Mouse (Mus musculus) adrenal gland, adult 2 months (tissue): ENCODE results near the gene Slc10a1. TPM values are rescaled to one million over a fixed set of nuclear protein-coding genes. Genes with fewer than 3 reads are reported as not detected.

Source experiments
- DNase-seq: peaks from one replicate; pipeline ENCODE4 v3.0.0; 2021
- long read RNA-seq: library from polyadenylated mRNA; stranded (forward); transcript quantifications from one replicate; pipeline ENCODE4 v2.0.0, GENCODE M21; 2021
- polyA plus RNA-seq: library from polyadenylated mRNA; depleted of rRNA; stranded (reverse); fragments of >200 nt; gene quantifications from 2 replicates; pipeline ENCODE4 v1.2.3, GENCODE M21; 2012; rRNA removed
- total RNA-seq, 2 experiments: library from RNA; stranded (reverse); gene quantifications; 2 replicates each; pipeline ENCODE4 v1.2.3; 2021

Gene Slc10a1
- total RNA-seq, result 1 to 10 TPM in 1 of 2 experiments, not detected in 1; 2.3 TPM
- 0.67 TPM in 1 of 2 replicates, not detected in the other for polyA plus RNA-seq
- long read RNA-seq, result 0 reads

GRCm38 (mm10) chr12:80968605-80969004 is at the start of gene Slc10a1:
Slc10a1 (minus strand) TSS chr12:80968705.
- no peak for DNase-seq

- no peak for DNase-seq
These were observed 49.1 kb upstream of the Slc10a1 start for GRCm38 (mm10) chr12:81017624-81018023.

- peak; percentile 85 for DNase-seq
These were observed 45.0 kb upstream of the Slc10a1 start for GRCm38 (mm10) chr12:81013496-81013895.

GRCm38 (mm10) chr12:81011994-81012393 is 43.5 kb upstream of the Slc10a1 start:
- no peak for DNase-seq

- no peak for DNase-seq
These were observed 41.3 kb upstream of the Slc10a1 start for GRCm38 (mm10) chr12:81009813-81010212.

- peak; percentile 0 for DNase-seq
These were observed 34.5 kb upstream of the Slc10a1 start for GRCm38 (mm10) chr12:81002841-81003635.

- no peak for DNase-seq
These were observed 32.4 kb upstream of the Slc10a1 start for GRCm38 (mm10) chr12:81000924-81001323.

- peak; percentile 3 for DNase-seq
These were observed 30.2 kb upstream of the Slc10a1 start for GRCm38 (mm10) chr12:80998528-80999221.

- DNase-seq, result no peak
These were observed 29.1 kb upstream of the Slc10a1 start for GRCm38 (mm10) chr12:80997652-80998051.

GRCm38 (mm10) chr12:80995326-80995725 is 26.8 kb upstream of the Slc10a1 start:
- no peak for DNase-seq

- no peak for DNase-seq
These were observed 25.3 kb upstream of the Slc10a1 start for GRCm38 (mm10) chr12:80993773-80994172.

GRCm38 (mm10) chr12:80992540-80993122 is 24.1 kb upstream of the Slc10a1 start:
- DNase-seq, result peak; percentile 63

- DNase-seq, result no peak
These were observed 23.3 kb upstream of the Slc10a1 start for GRCm38 (mm10) chr12:80991806-80992205.

- no peak for DNase-seq
These were observed 22.5 kb upstream of the Slc10a1 start for GRCm38 (mm10) chr12:80990901-80991445.

- DNase-seq, result no peak
These were observed 19.8 kb upstream of the Slc10a1 start for GRCm38 (mm10) chr12:80988286-80988685.

GRCm38 (mm10) chr12:80986628-80987027 is 18.1 kb upstream of the Slc10a1 start:
- no peak for DNase-seq

- no peak for DNase-seq
These were observed 15.2 kb upstream of the Slc10a1 start for GRCm38 (mm10) chr12:80983695-80984094.

GRCm38 (mm10) chr12:80982326-80982725 is 13.8 kb upstream of the Slc10a1 start:
- DNase-seq, result peak; percentile 68

- DNase-seq, result no peak
These were observed 7.6 kb upstream of the Slc10a1 start for GRCm38 (mm10) chr12:80975939-80976671.

- no peak for DNase-seq
These were observed 3.3 kb upstream of the Slc10a1 start for GRCm38 (mm10) chr12:80971756-80972155.

GRCm38 (mm10) chr12:80970181-80970705 is 1.7 kb upstream of the Slc10a1 start:
- DNase-seq, result no peak

GRCm38 (mm10) chr12:80967918-80968317 is 587 bp downstream of the Slc10a1 start:
- DNase-seq, result no peak
